In genomic region chr1:48535044-48535443, GRCm38 (mm10) we compare ENCODE assay signal across 18 mouse cellular contexts.
"Had no signal": no experiment of that assay in that cellular context is flagged by ENCODE, and none has a peak within 500 bp of the region (broad histone marks: within the 10 kb centered on the region; RNA-seq: fewer than 3 reads in every experiment).

No protein-coding gene starts in this region.

- DNase-seq: gastrocnemius, postnatal 14 days; gastrocnemius, postnatal 36 days; heart, adult 11 months; heart, adult 2 months; heart, postnatal 14 days; heart, postnatal 36 days; kidney, adult 11 months; kidney, adult 2 months; kidney, adult 9 months; kidney, postnatal 14 days; kidney, postnatal 36 days; layer of hippocampus, adult 9-11 months; layer of hippocampus, postnatal 36 days; left cerebral cortex, postnatal 4 days; liver; liver, embryonic 13.5 days had no signal

- ATAC-seq: hindbrain, postnatal 0 days; intestine, embryonic 16.5 days had no signal
